Mouse (Mus musculus): ENCODE data around the gene Olfr1277.

The Olfr1277 gene

DNA sequence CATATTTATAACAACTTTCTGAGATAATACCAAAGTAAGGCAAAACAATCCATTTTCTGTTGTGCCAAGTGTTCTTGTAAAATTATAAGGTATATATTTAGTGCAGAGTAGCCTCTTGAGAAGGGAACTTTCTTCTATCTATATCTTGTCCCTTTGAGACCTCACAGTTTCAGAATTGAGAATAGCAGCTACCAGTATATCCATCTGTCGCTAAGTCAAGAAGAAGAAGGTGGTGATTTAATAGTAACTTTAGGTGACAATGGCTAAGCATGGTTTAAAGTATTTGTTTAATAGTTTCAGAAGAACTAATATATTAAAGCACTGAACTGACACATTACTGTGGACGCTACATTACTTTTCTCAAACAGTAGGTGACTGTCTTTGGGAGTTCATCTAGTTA lies at the start of gene Olfr1277:
Olfr1277 (minus strand) TSS at position 101 of the 400 bp plus-strand sequence.
- DNase-seq, result no peak

DNA sequence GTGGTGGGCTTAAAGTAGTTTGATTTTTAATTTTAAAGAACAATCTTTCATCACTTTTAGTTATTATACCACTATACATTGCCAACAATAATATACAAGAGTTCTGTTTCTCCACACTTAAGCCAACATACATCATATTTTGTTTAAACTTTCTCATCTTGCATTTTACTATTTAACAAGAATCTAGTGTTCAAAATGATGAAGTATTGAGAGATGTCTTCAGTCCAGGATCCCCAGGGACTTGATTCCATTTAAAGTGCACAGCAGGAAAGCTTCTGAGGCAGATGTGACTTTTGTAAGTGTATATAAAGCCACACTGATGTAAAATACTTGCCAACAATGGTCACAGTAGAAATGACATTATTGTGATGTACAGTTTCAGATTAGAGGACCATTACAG lies 39.8 kb upstream of the Olfr1277 start, which contains the start of gene Olfr1280:
Olfr1280 (plus strand) TSS at position 301 of the 400 bp plus-strand sequence.
- DNase-seq, result no peak

GRCm38 (mm10) chr2:111300374-111300773 lies 26.5 kb upstream of the Olfr1277 start, which contains the start of gene Olfr1279:
Gene Olfr1279, plus strand, starts transcription at chr2:111300635.
- no peak for DNase-seq

- DNase-seq, result no peak
These were observed 24.6 kb upstream of the Olfr1277 start for GRCm38 (mm10) chr2:111298541-111298940.

- no peak for DNase-seq
These were observed 15.9 kb upstream of the Olfr1277 start, which contains the start of gene Olfr1278 for GRCm38 (mm10) chr2:111289836-111290235. Gene Olfr1278, plus strand, starts transcription at chr2:111290136.

- DNase-seq, result no peak
These were observed 19.7 kb downstream of the Olfr1277 start, which contains the start of gene Olfr1276 for GRCm38 (mm10) chr2:111254216-111254615. Gene Olfr1276, plus strand, starts transcription at chr2:111254516.

GRCm38 (mm10) chr2:111235186-111235585 lies 38.7 kb downstream of the Olfr1277 start, which contains the start of gene Olfr1275:
Gene Olfr1275, minus strand, starts transcription at chr2:111235286.
- no peak for DNase-seq

DNA sequence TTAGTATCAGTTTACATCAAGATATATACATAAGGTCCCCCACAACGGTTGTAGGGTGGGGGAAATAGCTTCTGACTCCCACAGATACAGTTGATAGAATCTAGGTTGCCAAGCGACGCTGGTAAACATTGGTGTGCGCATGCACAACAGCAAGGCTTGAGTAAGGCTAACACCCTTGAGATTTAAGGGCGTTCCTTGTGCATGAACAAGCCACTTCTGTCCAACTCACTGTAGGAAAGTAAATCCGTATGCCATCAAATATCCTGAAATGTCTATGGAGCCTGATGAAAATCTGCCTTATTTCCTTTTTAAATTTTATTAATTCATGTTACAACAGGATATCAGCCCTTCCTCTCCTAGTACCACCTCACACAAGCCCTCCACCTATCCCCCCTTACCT lies 44.4 kb downstream of the Olfr1277 start, which contains the start of gene 4930430A15Rik:
4930430A15Rik (minus strand) TSS at position 101 of the 400 bp plus-strand sequence.
- no peak for DNase-seq
